25 mouse cellular contexts compared by ENCODE assay signal in the genomic region with DNA sequence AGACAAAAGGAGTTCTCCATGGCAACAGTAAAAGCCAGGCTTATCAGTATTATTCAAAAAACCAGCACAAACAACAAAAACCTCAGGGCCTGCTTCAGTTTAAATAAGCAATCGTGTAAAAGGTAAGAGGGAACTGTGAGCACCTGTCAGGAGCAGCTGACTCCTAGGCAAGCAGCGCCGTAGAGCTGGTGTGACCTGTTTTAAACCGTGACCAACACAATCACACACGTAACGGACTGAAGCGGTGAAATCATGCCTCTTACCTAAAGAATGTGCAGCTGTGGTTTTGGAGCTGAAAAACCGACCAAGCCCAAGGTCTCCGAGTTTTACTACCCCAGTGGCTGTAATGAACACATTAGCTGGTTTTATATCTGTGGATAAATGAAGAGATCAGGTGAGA.
A peak's percentile ranks its signal among the peaks of the same experiment; 100 is the strongest.
DNase-seq lines count a peak whose midpoint lies in the region; ATAC-seq and TF ChIP-seq lines count a peak whose summit lies in the region.
"Had no signal": no experiment of that assay in that cellular context is flagged by ENCODE, and none has a peak within 500 bp of the region (broad histone marks: within the 10 kb centered on the region; RNA-seq: fewer than 3 reads in every experiment).

No protein-coding gene starts in this region.

- H3K27me3 ChIP-seq in embryonic facial prominence, embryonic 11.5 days (ENCODE audit: control insufficient read depth, insufficient read depth, low read length): no peaks in the 10 kb centered on the region
- no peaks in the 10 kb centered on the region for H3K27me3 ChIP-seq in embryonic facial prominence, embryonic 10.5 days (replicated peaks; ENCODE audit: low read depth, poor library complexity, severe bottlenecking)
- no peaks in the 10 kb centered on the region for H3K27me3 ChIP-seq in lung, postnatal 0 days (replicated peaks; ENCODE audit: insufficient read depth, low read length)
- H3K27me3 ChIP-seq in MEL (ENCODE audit: control insufficient read depth in 1 of 2, insufficient read depth in 2 of 2, low read length in 2 of 2): no peaks in the 10 kb centered on the region
- H3K27me3 ChIP-seq in midbrain, embryonic 16.5 days (ENCODE audit: control insufficient read depth, insufficient read depth, low read depth, low read length): no peaks in the 10 kb centered on the region
- H3K27me3 ChIP-seq: embryonic facial prominence, embryonic 12.5 days; forebrain, embryonic 13.5 days; limb, embryonic 12.5 days; liver, embryonic 13.5 days had no signal

- no peak for TF ChIP-seq CTCF in lung, postnatal 0 days (IDR thresholded peaks at IDR 0.05)
- no peak for TF ChIP-seq CTCF in MEL (IDR thresholded peaks at IDR 0.05 in 2 of 3, conservative IDR thresholded peaks at IDR 0.05 in 1 of 3; ENCODE audit: control insufficient read depth in 1 of 3, insufficient read depth in 1 of 3, low read depth in 2 of 3, low read length in 3 of 3, poor library complexity in 1 of 3, severe bottlenecking in 1 of 3)

- no peaks in the 10 kb centered on the region for H3K9me3 ChIP-seq in embryonic facial prominence, embryonic 11.5 days (replicated peaks; ENCODE audit: control insufficient read depth, low read length)
- H3K9me3 ChIP-seq in embryonic facial prominence, embryonic 10.5 days: no peaks in the 10 kb centered on the region
- no peaks in the 10 kb centered on the region for H3K9me3 ChIP-seq in lung, postnatal 0 days (ENCODE audit: low read length)
- no peaks in the 10 kb centered on the region for H3K9me3 ChIP-seq in MEL (replicated peaks; ENCODE audit: insufficient read depth, low read length)
- no peaks in the 10 kb centered on the region for H3K9me3 ChIP-seq in midbrain, embryonic 16.5 days (replicated peaks; ENCODE audit: control insufficient read depth, low read length, poor library complexity, severe bottlenecking)
- H3K9me3 ChIP-seq: embryonic facial prominence, embryonic 12.5 days; forebrain, embryonic 13.5 days; heart, embryonic 10.5 days; limb, embryonic 12.5 days; liver, embryonic 13.5 days had no signal

- TF ChIP-seq POLR2A in MEL (IDR thresholded peaks at IDR 0.05; ENCODE audit: control insufficient read depth in 1 of 2, insufficient read depth in 1 of 2, low read depth in 1 of 2, low read length in 2 of 2, poor library complexity in 1 of 2): no peak

- H3K79me2 ChIP-seq in MEL (ENCODE audit: control insufficient read depth, insufficient read depth, low read length, poor library complexity): no peaks in the 10 kb centered on the region

- TF ChIP-seq RAD21 in MEL (IDR thresholded peaks at IDR 0.05; ENCODE audit: low read depth, low read length): no peak

- WGBS in embryonic facial prominence, embryonic 11.5 days: 77% methylated on average over 9 of the region's 9 CpGs
- WGBS in embryonic facial prominence, embryonic 10.5 days: 82% methylated on average over 9 of the region's 9 CpGs
- WGBS in lung, postnatal 0 days: 57% methylated on average over 9 of the region's 9 CpGs
- 47% methylated on average over 9 of the region's 9 CpGs for WGBS in midbrain, embryonic 16.5 days

- no peak overlapping the region for H3K9ac ChIP-seq in embryonic facial prominence, embryonic 11.5 days (replicated peaks; ENCODE audit: low read length)
- no peak overlapping the region for H3K9ac ChIP-seq in lung, postnatal 0 days (replicated peaks; ENCODE audit: low read depth)
- H3K9ac ChIP-seq in MEL (ENCODE audit: control insufficient read depth, low read depth, low read length, poor library complexity, severe bottlenecking): no peak overlapping the region
- peak overlapping the region; percentile 38; the same call in 1 of the 2 replicates for H3K9ac ChIP-seq in midbrain, embryonic 16.5 days (ENCODE audit: low read depth, low read length)
- H3K9ac ChIP-seq: embryonic facial prominence, embryonic 12.5 days; forebrain, embryonic 13.5 days; limb, embryonic 12.5 days; liver, embryonic 13.5 days had no signal

- DNase-seq in embryonic facial prominence, embryonic 11.5 days (ENCODE audit: low spot score): peak; percentile 38
- DNase-seq in embryonic facial prominence, embryonic 10.5 days (ENCODE audit: low spot score): no peak
- DNase-seq in lung, postnatal 0 days (ENCODE audit: low spot score): peak; percentile 80
- no peak for DNase-seq in lung, postnatal 10 days
- peak; percentile 5 for DNase-seq in MEL (ENCODE audit: low read depth, low spot score)
- no peak for DNase-seq in kidney, postnatal 36 days
- no peak for DNase-seq in T-cell, adult 2 months (ENCODE audit: low spot score)
- DNase-seq: cerebellum, adult 11-12 months; cerebellum, postnatal 10 days; kidney, postnatal 25 days; layer of hippocampus, postnatal 36 days; liver, embryonic 13.5 days; right cerebral cortex, postnatal 25 days; spleen, adult 18-20 months; thymus, postnatal 25 days had no signal

- no peaks in the 10 kb centered on the region for H3K4me1 ChIP-seq in embryonic facial prominence, embryonic 11.5 days (ENCODE audit: control insufficient read depth, insufficient read depth, low read length)
- H3K4me1 ChIP-seq in embryonic facial prominence, embryonic 10.5 days: peaks cover 17% of the 10 kb centered on the region
- H3K4me1 ChIP-seq in lung, postnatal 0 days (ENCODE audit: insufficient read depth, low read depth, low read length): no peaks in the 10 kb centered on the region; the same call in 1 of the 2 replicates
- no peaks in the 10 kb centered on the region for H3K4me1 ChIP-seq in MEL (ENCODE audit: control insufficient read depth in 1 of 2, insufficient read depth in 2 of 2, low read length in 2 of 2)
- H3K4me1 ChIP-seq in midbrain, embryonic 16.5 days (ENCODE audit: control insufficient read depth, insufficient read depth, low read length): peaks cover 9% of the 10 kb centered on the region

- H3K36me3 ChIP-seq in embryonic facial prominence, embryonic 11.5 days (replicated peaks; ENCODE audit: control insufficient read depth, insufficient read depth, low read depth, low read length): no peaks in the 10 kb centered on the region
- H3K36me3 ChIP-seq in embryonic facial prominence, embryonic 10.5 days (replicated peaks): no peaks in the 10 kb centered on the region
- H3K36me3 ChIP-seq in lung, postnatal 0 days (ENCODE audit: insufficient read depth, low read length): no peaks in the 10 kb centered on the region; the same call in 1 of the 2 replicates
- no peaks in the 10 kb centered on the region for H3K36me3 ChIP-seq in MEL (ENCODE audit: control insufficient read depth in 1 of 2, insufficient read depth in 2 of 2, low read length in 2 of 2)
- no peaks in the 10 kb centered on the region for H3K36me3 ChIP-seq in midbrain, embryonic 16.5 days (ENCODE audit: control insufficient read depth, insufficient read depth, low read length)
- H3K36me3 ChIP-seq: embryonic facial prominence, embryonic 12.5 days; limb, embryonic 12.5 days; liver, embryonic 13.5 days had no signal

- no peak overlapping the region for H3K4me2 ChIP-seq in embryonic facial prominence, embryonic 11.5 days (ENCODE audit: low read depth, low read length)
- no peak overlapping the region for H3K4me2 ChIP-seq in lung, postnatal 0 days (replicated peaks; ENCODE audit: low read depth, low read length)
- H3K4me2 ChIP-seq in midbrain, embryonic 16.5 days (ENCODE audit: low read length): peak overlapping the region; percentile 34
- H3K4me2 ChIP-seq: embryonic facial prominence, embryonic 12.5 days; forebrain, embryonic 13.5 days; limb, embryonic 12.5 days; liver, embryonic 13.5 days had no signal

- no peak for TF ChIP-seq EP300 in lung, postnatal 0 days (IDR thresholded peaks at IDR 0.05)
- TF ChIP-seq EP300 in MEL (IDR thresholded peaks at IDR 0.05; ENCODE audit: low read depth in 1 of 2, low read length in 2 of 2): no peak

- ATAC-seq in embryonic facial prominence, embryonic 11.5 days (replicated peaks; ENCODE audit: insufficient number of reproducible peaks, low FRiP score, low TSS enrichment, low read depth): no peak
- ATAC-seq in lung, postnatal 0 days: peak; percentile 90
- 0 out of 2 replicates have a peak, but pooled peaks have one; percentile 49 for ATAC-seq in midbrain, embryonic 16.5 days
- ATAC-seq: CD4-positive, CD25-positive, alpha-beta regulatory T cell, adult 4 months; forebrain, embryonic 13.5 days; hindbrain, postnatal 0 days; intestine, postnatal 0 days had no signal

- H3K27ac ChIP-seq in embryonic facial prominence, embryonic 11.5 days (replicated peaks; ENCODE audit: low read depth, low read length): no peak overlapping the region
- H3K27ac ChIP-seq in embryonic facial prominence, embryonic 10.5 days (replicated peaks): no peak overlapping the region
- no peak overlapping the region for H3K27ac ChIP-seq in lung, postnatal 0 days (ENCODE audit: low read length)
- H3K27ac ChIP-seq in MEL (ENCODE audit: control insufficient read depth, low read depth, low read length): no peak overlapping the region
- H3K27ac ChIP-seq in midbrain, embryonic 16.5 days (ENCODE audit: low read length): peak overlapping the region; percentile 75
- H3K27ac ChIP-seq: embryonic facial prominence, embryonic 12.5 days; forebrain, embryonic 13.5 days; heart, embryonic 10.5 days; hindbrain, postnatal 0 days; limb, embryonic 12.5 days; liver, embryonic 13.5 days; macrophage had no signal

- H3K4me3 ChIP-seq in embryonic facial prominence, embryonic 11.5 days (ENCODE audit: low read depth, low read length): no peak overlapping the region
- H3K4me3 ChIP-seq in embryonic facial prominence, embryonic 10.5 days: no peak overlapping the region
- no peak overlapping the region for H3K4me3 ChIP-seq in lung, postnatal 0 days (ENCODE audit: low read depth, low read length)
- H3K4me3 ChIP-seq in MEL (ENCODE audit: control insufficient read depth in 1 of 2, insufficient read depth in 1 of 2, low read depth in 2 of 2, low read length in 2 of 2): no peak overlapping the region
- no peak overlapping the region for H3K4me3 ChIP-seq in midbrain, embryonic 16.5 days (ENCODE audit: low read depth, low read length)
- H3K4me3 ChIP-seq: embryonic facial prominence, embryonic 12.5 days; erythroblast, embryonic 14.5 days; forebrain, embryonic 13.5 days; heart, embryonic 10.5 days; limb, embryonic 12.5 days; liver, embryonic 13.5 days had no signal

TF ChIP-seq in MEL, 35 proteins besides CTCF, POLR2A, EP300 and RAD21 (continues in another document):
- TF ChIP-seq TAL1 (IDR thresholded peaks at IDR 0.05; ENCODE audit: low read length) (no peak), MEF2A (IDR thresholded peaks at IDR 0.05; ENCODE audit: extremely low read depth, insufficient replicate concordance, low read depth, low read length, poor library complexity, severe bottlenecking) (no peak), GATA1 (IDR thresholded peaks at IDR 0.05; ENCODE audit: low read depth, low read length) (no peak), SIN3A (IDR thresholded peaks at IDR 0.05; ENCODE audit: low read length) (no peak), POLR2AphosphoS5 (IDR thresholded peaks at IDR 0.05; ENCODE audit: borderline replicate concordance, low read depth, low read length) (no peak), TCF12 (IDR thresholded peaks at IDR 0.05; ENCODE audit: low read depth, low read length) (no peak), JUND (IDR thresholded peaks at IDR 0.05; ENCODE audit: low read depth, low read length) (no peak), CHD1 (IDR thresholded peaks at IDR 0.05; ENCODE audit: low read depth, low read length) (no peak), ZC3H11A (IDR thresholded peaks at IDR 0.05; ENCODE audit: low read depth, low read length) (no peak), USF1 (IDR thresholded peaks at IDR 0.05; ENCODE audit: low read depth, low read length) (no peak)

Comparison
In these comparisons a context has a peak if more than half of its experiments do, and no peak if none do; other contexts are left out.
1. DNase-seq: peak in embryonic facial prominence, embryonic 11.5 days (single experiment), lung, postnatal 0 days (single experiment) and MEL (single experiment); none in embryonic facial prominence, embryonic 10.5 days (single experiment), lung, postnatal 10 days (single experiment), kidney, postnatal 36 days (0 of 2) and T-cell, adult 2 months (single experiment).